Mouse (Mus musculus): ENCODE data around the gene Rhot1. TPM values are rescaled to one million over a fixed set of nuclear protein-coding genes. Genes with fewer than 3 reads are reported as not detected.

The Rhot1 gene
- 0.09 and 0.19 TPM in 2 replicates for polyA plus RNA-seq (2012)

- H3K27me3 ChIP-seq (ENCODE audit: control insufficient read depth), result peaks cover 2% of the 10 kb centered on the region; the same call in 1 of the 2 replicates
- peaks cover 10% of the 10 kb centered on the region for H3K36me3 ChIP-seq (ENCODE audit: control insufficient read depth)
- TF ChIP-seq GATA1 (IDR thresholded peaks at IDR 0.05; ENCODE audit: low read length), result no peak
- TF ChIP-seq TAL1 (IDR thresholded peaks at IDR 0.05; ENCODE audit: low read length), result no peak
- H3K9me3 ChIP-seq (ENCODE audit: control insufficient read depth, low read length), result no peaks in the 10 kb centered on the region
- peaks cover 31% of the 10 kb centered on the region for H3K4me1 ChIP-seq (ENCODE audit: control insufficient read depth)
- peak within 1 kb of the TSS; percentile 90 for H3K4me3 ChIP-seq (replicated peaks)
Measured at GRCm38 (mm10) chr11:80208860-80209800, at the start of gene Rhot1. Rhot1 (plus strand) TSS chr11:80209019.

- TF ChIP-seq TAL1 (IDR thresholded peaks at IDR 0.05; ENCODE audit: low read length) (no peak), GATA1 (IDR thresholded peaks at IDR 0.05; ENCODE audit: low read length) (no peak)
- no peaks in the 10 kb centered on the region; the same call in 1 of the 2 replicates for H3K36me3 ChIP-seq (ENCODE audit: control insufficient read depth)
- no peak overlapping the region for H3K4me3 ChIP-seq (replicated peaks)
- H3K27me3 ChIP-seq (ENCODE audit: control insufficient read depth), result peaks cover 13% of the 10 kb centered on the region
- no peaks in the 10 kb centered on the region for H3K4me1 ChIP-seq (ENCODE audit: control insufficient read depth)
- H3K9me3 ChIP-seq (ENCODE audit: control insufficient read depth, low read length), result no peaks in the 10 kb centered on the region
Measured at GRCm38 (mm10) chr11:80161041-80161440, 47.8 kb upstream of the Rhot1 start.

GRCm38 (mm10) chr11:80163362-80164116 lies 45.3 kb upstream of the Rhot1 start:
- Histone ChIP-seq H3K9me3 (ENCODE audit: control insufficient read depth, low read length) (peaks cover 2% of the 10 kb centered on the region), H3K36me3 (ENCODE audit: control insufficient read depth) (no peaks in the 10 kb centered on the region; the same call in 1 of the 2 replicates), H3K27me3 (ENCODE audit: control insufficient read depth) (no peaks in the 10 kb centered on the region), H3K4me1 (ENCODE audit: control insufficient read depth) (no peaks in the 10 kb centered on the region), H3K4me3 (replicated peaks) (no peak overlapping the region)
- TF ChIP-seq TAL1 (IDR thresholded peaks at IDR 0.05; ENCODE audit: low read length), result no peak
- TF ChIP-seq GATA1 (IDR thresholded peaks at IDR 0.05; ENCODE audit: low read length), result no peak

- no peak for TF ChIP-seq GATA1 (IDR thresholded peaks at IDR 0.05; ENCODE audit: low read length)
- no peak for TF ChIP-seq TAL1 (IDR thresholded peaks at IDR 0.05; ENCODE audit: low read length)
- Histone ChIP-seq H3K4me3 (replicated peaks) (no peak overlapping the region), H3K36me3 (ENCODE audit: control insufficient read depth) (no peaks in the 10 kb centered on the region; the same call in 1 of the 2 replicates), H3K27me3 (ENCODE audit: control insufficient read depth) (no peaks in the 10 kb centered on the region), H3K9me3 (ENCODE audit: control insufficient read depth, low read length) (peaks cover 2% of the 10 kb centered on the region), H3K4me1 (ENCODE audit: control insufficient read depth) (no peaks in the 10 kb centered on the region)
Measured at GRCm38 (mm10) chr11:80164224-80164623, 44.6 kb upstream of the Rhot1 start.

- no peaks in the 10 kb centered on the region for H3K27me3 ChIP-seq (ENCODE audit: control insufficient read depth)
- peaks cover 2% of the 10 kb centered on the region for H3K9me3 ChIP-seq (ENCODE audit: control insufficient read depth, low read length)
- no peaks in the 10 kb centered on the region; the same call in 1 of the 2 replicates for H3K36me3 ChIP-seq (ENCODE audit: control insufficient read depth)
- H3K4me1 ChIP-seq (ENCODE audit: control insufficient read depth), result no peaks in the 10 kb centered on the region
- H3K4me3 ChIP-seq (replicated peaks), result no peak overlapping the region
- TF ChIP-seq GATA1 (IDR thresholded peaks at IDR 0.05; ENCODE audit: low read length) (no peak), TAL1 (IDR thresholded peaks at IDR 0.05; ENCODE audit: low read length) (no peak)
Measured at GRCm38 (mm10) chr11:80168121-80168520, 40.7 kb upstream of the Rhot1 start.

GRCm38 (mm10) chr11:80168611-80169249 lies 40.1 kb upstream of the Rhot1 start:
- no peak overlapping the region for H3K4me3 ChIP-seq (replicated peaks)
- TF ChIP-seq TAL1 (IDR thresholded peaks at IDR 0.05; ENCODE audit: low read length), result no peak
- TF ChIP-seq GATA1 (IDR thresholded peaks at IDR 0.05; ENCODE audit: low read length), result no peak
- no peaks in the 10 kb centered on the region for H3K4me1 ChIP-seq (ENCODE audit: control insufficient read depth)
- H3K9me3 ChIP-seq (ENCODE audit: control insufficient read depth, low read length), result peaks cover 2% of the 10 kb centered on the region
- H3K36me3 ChIP-seq (ENCODE audit: control insufficient read depth), result no peaks in the 10 kb centered on the region; the same call in 1 of the 2 replicates
- no peaks in the 10 kb centered on the region for H3K27me3 ChIP-seq (ENCODE audit: control insufficient read depth)

GRCm38 (mm10) chr11:80169629-80170028 lies 39.2 kb upstream of the Rhot1 start:
- H3K27me3 ChIP-seq (ENCODE audit: control insufficient read depth), result peaks cover 3% of the 10 kb centered on the region; the same call in 1 of the 2 replicates
- TF ChIP-seq GATA1 (IDR thresholded peaks at IDR 0.05; ENCODE audit: low read length) (no peak), TAL1 (IDR thresholded peaks at IDR 0.05; ENCODE audit: low read length) (no peak)
- peaks cover 2% of the 10 kb centered on the region for H3K9me3 ChIP-seq (ENCODE audit: control insufficient read depth, low read length)
- H3K4me3 ChIP-seq (replicated peaks), result no peak overlapping the region
- peaks cover 2% of the 10 kb centered on the region; the same call in 1 of the 2 replicates for H3K4me1 ChIP-seq (ENCODE audit: control insufficient read depth)
- H3K36me3 ChIP-seq (ENCODE audit: control insufficient read depth), result no peaks in the 10 kb centered on the region; the same call in 1 of the 2 replicates

- Histone ChIP-seq H3K4me1 (ENCODE audit: control insufficient read depth) (peaks cover 2% of the 10 kb centered on the region; the same call in 1 of the 2 replicates), H3K27me3 (ENCODE audit: control insufficient read depth) (peaks cover 3% of the 10 kb centered on the region; the same call in 1 of the 2 replicates), H3K4me3 (replicated peaks) (no peak overlapping the region), H3K9me3 (ENCODE audit: control insufficient read depth, low read length) (peaks cover 2% of the 10 kb centered on the region), H3K36me3 (ENCODE audit: control insufficient read depth) (no peaks in the 10 kb centered on the region; the same call in 1 of the 2 replicates)
- TF ChIP-seq GATA1 (IDR thresholded peaks at IDR 0.05; ENCODE audit: low read length), result no peak
- TF ChIP-seq TAL1 (IDR thresholded peaks at IDR 0.05; ENCODE audit: low read length), result no peak
Measured at GRCm38 (mm10) chr11:80170351-80170750, 38.5 kb upstream of the Rhot1 start.

Measured in erythroblast, embryonic 14.5 days (primary cell).